Mouse (Mus musculus) bone marrow macrophage, adult 2 months (primary cell): ENCODE data around the gene Nt5c3b. TPM values are rescaled to one million over a fixed set of nuclear protein-coding genes. Genes with fewer than 3 reads are reported as not detected.

Experiments used
- H3K27ac ChIP-seq: 2 replicates; pipeline ENCODE4 v1.5.1; 2012; ENCODE audit warnings: low read depth, low read length; ENCODE audit not compliant: insufficient read depth
- H3K4me1 ChIP-seq: 2 replicates; pipeline ENCODE4 v1.6.1; 2012; ENCODE audit warnings: low read length; ENCODE audit not compliant: control insufficient read depth, insufficient read depth
- H3K4me3 ChIP-seq: 2 replicates; pipeline ENCODE4 v1.5.1; 2012; ENCODE audit warnings: mild to moderate bottlenecking, low read length, moderate library complexity; ENCODE audit not compliant: insufficient read depth
- CTCF ChIP-seq: IDR thresholded peaks from 2 replicates; pipeline ENCODE4 v1.5.1; 2012; ENCODE audit warnings: low read depth, mild to moderate bottlenecking, low read length, moderate library complexity
- POLR2A ChIP-seq: IDR thresholded peaks from 2 replicates; pipeline ENCODE4 v1.6.1; 2012; ENCODE audit warnings: mild to moderate bottlenecking, low read depth, low read length, borderline replicate concordance
- polyA plus RNA-seq: library from polyadenylated mRNA; stranded (reverse); fragments of >200 nt; gene quantifications from 2 replicates; pipeline ENCODE4 v1.2.4, GENCODE M21; 2012; ENCODE audit not compliant: missing spikeins, insufficient read depth, insufficient read length

Nt5c3b gene
- polyA plus RNA-seq, 1 experiment, result 17.6 TPM

GRCm38 (mm10) chr11:100400842-100401241, 40.8 kb downstream of the Nt5c3b start:
- no peak overlapping the region for H3K4me3 ChIP-seq
- H3K27ac ChIP-seq, result peak overlapping the region; percentile 33
- TF ChIP-seq POLR2A (no peak), CTCF (no peak)
- H3K4me1 ChIP-seq, result peaks cover 24% of the 10 kb centered on the region

- Histone ChIP-seq H3K4me3 (no peak overlapping the region), H3K4me1 (peaks cover 27% of the 10 kb centered on the region), H3K27ac (no peak overlapping the region)
- TF ChIP-seq POLR2A (no peak), CTCF (no peak)
Observed at GRCm38 (mm10) chr11:100399727-100400538, 41.7 kb downstream of the Nt5c3b start.

GRCm38 (mm10) chr11:100399320-100399719, 42.3 kb downstream of the Nt5c3b start:
- TF ChIP-seq CTCF, result no peak
- TF ChIP-seq POLR2A, result no peak
- Histone ChIP-seq H3K27ac (no peak overlapping the region), H3K4me3 (no peak overlapping the region), H3K4me1 (peaks cover 30% of the 10 kb centered on the region)

GRCm38 (mm10) chr11:100398517-100398916, 43.1 kb downstream of the Nt5c3b start:
- Histone ChIP-seq H3K27ac (no peak overlapping the region), H3K4me3 (no peak overlapping the region), H3K4me1 (peaks cover 30% of the 10 kb centered on the region)
- TF ChIP-seq CTCF (no peak), POLR2A (no peak)

GRCm38 (mm10) chr11:100397600-100398389, 43.8 kb downstream of the Nt5c3b start, which contains the start of gene Jup:
Jup (minus strand) TSS chr11:100397763.
- H3K4me3 ChIP-seq, result peak within 1 kb of the TSS; percentile 63
- peaks cover 30% of the 10 kb centered on the region for H3K4me1 ChIP-seq
- TF ChIP-seq CTCF (0 out of 2 replicates have a peak, but pooled peaks have one; percentile 2), POLR2A (no peak)
- H3K27ac ChIP-seq, result no peak within 1 kb of the TSS

GRCm38 (mm10) chr11:100396886-100397599, 44.6 kb downstream of the Nt5c3b start:
- peak overlapping the region; percentile 63 for H3K4me3 ChIP-seq
- H3K27ac ChIP-seq, result no peak overlapping the region
- no peak for TF ChIP-seq POLR2A
- TF ChIP-seq CTCF, result peak; percentile 5; the same call in 1 of the 2 replicates
- peaks cover 30% of the 10 kb centered on the region for H3K4me1 ChIP-seq

- no peak overlapping the region for H3K4me3 ChIP-seq
- H3K27ac ChIP-seq, result no peak overlapping the region
- peaks cover 24% of the 10 kb centered on the region for H3K4me1 ChIP-seq
- TF ChIP-seq POLR2A, result no peak
- no peak for TF ChIP-seq CTCF
Observed at GRCm38 (mm10) chr11:100395861-100396631, 45.6 kb downstream of the Nt5c3b start.

- H3K4me3 ChIP-seq, result peak overlapping the region; percentile 11; the same call in 1 of the 2 replicates
- peaks cover 17% of the 10 kb centered on the region for H3K4me1 ChIP-seq
- H3K27ac ChIP-seq, result no peak overlapping the region
- no peak for TF ChIP-seq CTCF
- no peak for TF ChIP-seq POLR2A
Observed at GRCm38 (mm10) chr11:100395200-100395599, 46.4 kb downstream of the Nt5c3b start.
